ENCODE assay signal across 17 mouse cellular contexts in genomic region chr13:79003313-79003712, GRCm38 (mm10).
"Had no signal": no experiment of that assay in that cellular context is flagged by ENCODE, and none has a peak within 500 bp of the region (broad histone marks: within the 10 kb centered on the region; RNA-seq: fewer than 3 reads in every experiment).

No protein-coding gene starts in this region.

- DNase-seq: retina, postnatal 1 day; right cerebral cortex, adult 18-20 months; right cerebral cortex, postnatal 14 days; right cerebral cortex, postnatal 25 days; right cerebral cortex, postnatal 4 days; spleen, adult 18-20 months; thymus, adult 18-20 months; thymus, adult 2 months; thymus, postnatal 14 days; thymus, postnatal 25 days; thymus, postnatal 36 days; thymus, postnatal 4 days had no signal

- H3K9ac ChIP-seq: neural tube, embryonic 12.5 days; neural tube, embryonic 13.5 days; neural tube, embryonic 15.5 days; stomach, embryonic 15.5 days had no signal

- H3K27ac ChIP-seq: neural tube, embryonic 12.5 days; neural tube, embryonic 13.5 days; neural tube, embryonic 15.5 days; stomach, embryonic 15.5 days; stomach, postnatal 0 days had no signal

- H3K9me3 ChIP-seq: neural tube, embryonic 12.5 days; neural tube, embryonic 13.5 days; neural tube, embryonic 15.5 days; stomach, embryonic 15.5 days had no signal

- H3K4me3 ChIP-seq: neural tube, embryonic 12.5 days; neural tube, embryonic 13.5 days; neural tube, embryonic 15.5 days; stomach, embryonic 15.5 days had no signal

- H3K4me1 ChIP-seq: neural tube, embryonic 12.5 days; neural tube, embryonic 13.5 days; neural tube, embryonic 15.5 days; stomach, embryonic 15.5 days had no signal

- H3K27me3 ChIP-seq: neural tube, embryonic 12.5 days; neural tube, embryonic 13.5 days; neural tube, embryonic 15.5 days; stomach, embryonic 15.5 days had no signal

- H3K36me3 ChIP-seq: neural tube, embryonic 12.5 days; neural tube, embryonic 13.5 days; neural tube, embryonic 15.5 days; stomach, embryonic 15.5 days had no signal

- H3K4me2 ChIP-seq: neural tube, embryonic 12.5 days; neural tube, embryonic 13.5 days; neural tube, embryonic 15.5 days; stomach, embryonic 15.5 days had no signal
